Mouse (Mus musculus) embryonic facial prominence, embryonic 10.5 days (tissue): ENCODE results near the gene Smad1. TPM values are rescaled to one million over a fixed set of nuclear protein-coding genes. Genes with fewer than 3 reads are reported as not detected.

Experiments used
- DNase-seq: peaks from one replicate; pipeline ENCODE4 v3.0.0-alpha.2; 2017; ENCODE audit warnings: low spot score
- H3K27ac ChIP-seq: fragments of 300-500 bp; sonication (generic); replicated peaks from 2 replicates; pipeline ENCODE4 v1.5.1; 2016; ENCODE audit warnings: mild to moderate bottlenecking
- H3K27me3 ChIP-seq: fragments of 300-500 bp; sonication (generic); replicated peaks from 2 replicates; pipeline ENCODE4 v1.6.1; 2016; ENCODE audit warnings: low read depth, mild to moderate bottlenecking; ENCODE audit not compliant: poor library complexity, severe bottlenecking
- H3K36me3 ChIP-seq: fragments of 300-500 bp; sonication (generic); replicated peaks from 2 replicates; pipeline ENCODE4 v1.6.1; 2016; ENCODE audit warnings: mild to moderate bottlenecking, moderate library complexity
- H3K4me1 ChIP-seq: fragments of 300-500 bp; sonication (generic); 2 replicates; pipeline ENCODE4 v1.6.1; 2016
- H3K4me3 ChIP-seq: fragments of 300-500 bp; sonication (generic); 2 replicates; pipeline ENCODE4 v1.5.1; 2016; ENCODE audit warnings: mild to moderate bottlenecking, moderate library complexity
- H3K9me3 ChIP-seq: fragments of 300-500 bp; sonication (generic); 2 replicates; pipeline ENCODE4 v1.6.1; 2016; ENCODE audit warnings: mild to moderate bottlenecking
- WGBS: fragments of 180-500 bp; shearing (Covaris S2); methylation state at CpG from one replicate; pipeline ENCODE4 v1.1.7; 2016; 5-methylcytosine and 5-hydroxymethylcytosine counted together
- polyA plus RNA-seq: library from polyadenylated mRNA; unstranded; fragments of >200 nt; fragmentation: Nextera tagmentation; extraction: Ambion mirVana; gene quantifications from 2 replicates; pipeline ENCODE4 v1.2.1, GENCODE M21; 2016

Gene Smad1
- polyA plus RNA-seq, 1 experiment from 2014 or later = 42.8 TPM

GRCm38 (mm10) chr8:79366227-79366626, 33.1 kb downstream of the Smad1 start:
- Histone ChIP-seq H3K36me3 (peaks cover 88% of the 10 kb centered on the region), H3K9me3 (no peaks in the 10 kb centered on the region), H3K4me1 (peaks cover 10% of the 10 kb centered on the region), H3K27me3 (no peaks in the 10 kb centered on the region), H3K27ac (no peak overlapping the region), H3K4me3 (no peak overlapping the region)
- DNase-seq = no peak
- 93% methylated on average over 9 of the region's 9 CpGs for WGBS

- Histone ChIP-seq H3K27me3 (no peaks in the 10 kb centered on the region), H3K4me3 (no peak overlapping the region), H3K9me3 (no peaks in the 10 kb centered on the region), H3K4me1 (peaks cover 15% of the 10 kb centered on the region), H3K36me3 (peaks cover 87% of the 10 kb centered on the region), H3K27ac (no peak overlapping the region)
- 93% methylated on average over 3 of the region's 3 CpGs for WGBS
- no peak for DNase-seq
Observed at GRCm38 (mm10) chr8:79365707-79366106, 33.6 kb downstream of the Smad1 start.

- H3K27me3 ChIP-seq = no peaks in the 10 kb centered on the region
- no peaks in the 10 kb centered on the region for H3K9me3 ChIP-seq
- no peak overlapping the region for H3K27ac ChIP-seq
- H3K36me3 ChIP-seq = peaks cover 83% of the 10 kb centered on the region
- H3K4me3 ChIP-seq = no peak overlapping the region
- no peak for DNase-seq
- WGBS = 95% methylated on average over 8 of the region's 8 CpGs
- peaks cover 17% of the 10 kb centered on the region for H3K4me1 ChIP-seq
Observed at GRCm38 (mm10) chr8:79364806-79365205, 34.5 kb downstream of the Smad1 start.

GRCm38 (mm10) chr8:79362430-79362829, 36.9 kb downstream of the Smad1 start:
- H3K9me3 ChIP-seq = no peaks in the 10 kb centered on the region
- H3K36me3 ChIP-seq = peaks cover 77% of the 10 kb centered on the region
- H3K27ac ChIP-seq = no peak overlapping the region
- no peaks in the 10 kb centered on the region for H3K27me3 ChIP-seq
- no peak for DNase-seq
- WGBS = 79% methylated on average over 2 of the region's 2 CpGs
- peaks cover 17% of the 10 kb centered on the region for H3K4me1 ChIP-seq
- no peak overlapping the region for H3K4me3 ChIP-seq

- H3K9me3 ChIP-seq = no peaks in the 10 kb centered on the region
- no peak for DNase-seq
- 82% methylated on average over 6 of the region's 6 CpGs for WGBS
- H3K4me3 ChIP-seq = no peak overlapping the region
- H3K36me3 ChIP-seq = peaks cover 70% of the 10 kb centered on the region
- no peak overlapping the region for H3K27ac ChIP-seq
- H3K4me1 ChIP-seq = peaks cover 27% of the 10 kb centered on the region
- no peaks in the 10 kb centered on the region for H3K27me3 ChIP-seq
Observed at GRCm38 (mm10) chr8:79360774-79361527, 38.4 kb downstream of the Smad1 start.

GRCm38 (mm10) chr8:79360302-79360701, 39.0 kb downstream of the Smad1 start:
- WGBS = 81% methylated on average over 9 of the region's 9 CpGs
- no peak for DNase-seq
- peaks cover 31% of the 10 kb centered on the region for H3K4me1 ChIP-seq
- H3K27me3 ChIP-seq = no peaks in the 10 kb centered on the region
- no peak overlapping the region for H3K4me3 ChIP-seq
- no peak overlapping the region for H3K27ac ChIP-seq
- H3K36me3 ChIP-seq = peaks cover 70% of the 10 kb centered on the region
- no peaks in the 10 kb centered on the region for H3K9me3 ChIP-seq

- peak; percentile 25 for DNase-seq
- H3K36me3 ChIP-seq = peaks cover 80% of the 10 kb centered on the region
Observed at GRCm38 (mm10) chr8:79355721-79356434, 43.4 kb downstream of the Smad1 start.

GRCm38 (mm10) chr8:79354009-79354408, 45.3 kb downstream of the Smad1 start:
- H3K36me3 ChIP-seq = peaks cover 88% of the 10 kb centered on the region
- H3K4me1 ChIP-seq = peaks cover 22% of the 10 kb centered on the region
- no peak overlapping the region for H3K27ac ChIP-seq
- H3K9me3 ChIP-seq = no peaks in the 10 kb centered on the region
- DNase-seq = no peak
- no peak overlapping the region for H3K4me3 ChIP-seq
- WGBS = 90% methylated on average over 7 of the region's 7 CpGs
- H3K27me3 ChIP-seq = no peaks in the 10 kb centered on the region

More at GRCm38 (mm10) chr8:79355721-79356434, 43.4 kb downstream of the Smad1 start:
- no peak overlapping the region for H3K4me3 ChIP-seq
- no peaks in the 10 kb centered on the region for H3K27me3 ChIP-seq
- 36% methylated on average over 16 of the region's 16 CpGs for WGBS
- no peaks in the 10 kb centered on the region for H3K9me3 ChIP-seq
- peaks cover 25% of the 10 kb centered on the region for H3K4me1 ChIP-seq
- H3K27ac ChIP-seq = peak overlapping the region; percentile 57

GRCm38 (mm10) chr8:79351916-79352315, 47.4 kb downstream of the Smad1 start:
- peaks cover 90% of the 10 kb centered on the region for H3K36me3 ChIP-seq
- no peak overlapping the region for H3K27ac ChIP-seq
- H3K9me3 ChIP-seq = no peaks in the 10 kb centered on the region
- WGBS = 88% methylated on average over 8 of the region's 8 CpGs
- no peaks in the 10 kb centered on the region for H3K27me3 ChIP-seq
- H3K4me1 ChIP-seq = peaks cover 26% of the 10 kb centered on the region
- no peak for DNase-seq
- H3K4me3 ChIP-seq = no peak overlapping the region

- 83% methylated on average over 3 of the region's 3 CpGs for WGBS
- Histone ChIP-seq H3K36me3 (peaks cover 92% of the 10 kb centered on the region), H3K27me3 (no peaks in the 10 kb centered on the region), H3K27ac (no peak overlapping the region), H3K4me1 (peaks cover 15% of the 10 kb centered on the region), H3K9me3 (no peaks in the 10 kb centered on the region), H3K4me3 (no peak overlapping the region)
- no peak for DNase-seq
Observed at GRCm38 (mm10) chr8:79350805-79351204, 48.5 kb downstream of the Smad1 start.

GRCm38 (mm10) chr8:79350094-79350593, 49.2 kb downstream of the Smad1 start:
- Histone ChIP-seq H3K27me3 (no peaks in the 10 kb centered on the region), H3K4me1 (peaks cover 11% of the 10 kb centered on the region; the same call in 1 of the 2 replicates), H3K9me3 (no peaks in the 10 kb centered on the region), H3K36me3 (peaks cover 89% of the 10 kb centered on the region), H3K4me3 (no peak overlapping the region), H3K27ac (no peak overlapping the region)
- whole genome bisulfite sequencing = 75% methylated on average over 6 of the region's 6 CpGs
- no peak for DNase-seq

- no peak for DNase-seq
- Histone ChIP-seq H3K4me1 (peaks cover 4% of the 10 kb centered on the region; the same call in 1 of the 2 replicates), H3K4me3 (no peak overlapping the region), H3K27me3 (no peaks in the 10 kb centered on the region), H3K9me3 (no peaks in the 10 kb centered on the region), H3K27ac (no peak overlapping the region), H3K36me3 (peaks cover 86% of the 10 kb centered on the region)
- WGBS = 92% methylated on average over 10 of the region's 10 CpGs
Observed at GRCm38 (mm10) chr8:79346414-79346813, 52.9 kb downstream of the Smad1 start.

GRCm38 (mm10) chr8:79345856-79346255, 53.5 kb downstream of the Smad1 start:
- DNase-seq = no peak
- 89% methylated on average over 6 of the region's 6 CpGs for WGBS
- H3K4me3 ChIP-seq = no peak overlapping the region
- peaks cover 4% of the 10 kb centered on the region; the same call in 1 of the 2 replicates for H3K4me1 ChIP-seq
- peaks cover 86% of the 10 kb centered on the region for H3K36me3 ChIP-seq
- no peaks in the 10 kb centered on the region for H3K9me3 ChIP-seq
- no peaks in the 10 kb centered on the region for H3K27me3 ChIP-seq
- H3K27ac ChIP-seq = no peak overlapping the region
